Mouse (Mus musculus): ENCODE measurements around the gene Smim27.

The Smim27 gene

GRCm38 (mm10) chr4:40269430-40270032 lies at the start of gene Smim27, which contains the start of gene Topors:
Gene Smim27 (plus strand): TSS chr4:40269579.
Gene Topors (minus strand): TSS chr4:40269850.
- peak; percentile 88 to 92 for DNase-seq (ENCODE audit: low spot score in 2 of 2)

- DNase-seq (ENCODE audit: low spot score in 2 of 2), result no peak
These were observed 48.9 kb upstream of the Smim27 start for GRCm38 (mm10) chr4:40220437-40220836.

- no peak for DNase-seq (ENCODE audit: low spot score in 2 of 2)
These were observed 48.2 kb upstream of the Smim27 start for GRCm38 (mm10) chr4:40221004-40221760.

- DNase-seq (ENCODE audit: low spot score in 2 of 2), result no peak
These were observed 47.3 kb upstream of the Smim27 start for GRCm38 (mm10) chr4:40221876-40222585.

GRCm38 (mm10) chr4:40226095-40226494 lies 43.3 kb upstream of the Smim27 start:
- DNase-seq (ENCODE audit: low spot score in 2 of 2), result no peak

- DNase-seq (ENCODE audit: low spot score in 2 of 2), result no peak
These were observed 42.2 kb upstream of the Smim27 start for GRCm38 (mm10) chr4:40227131-40227530.

- no peak for DNase-seq (ENCODE audit: low spot score in 2 of 2)
These were observed 41.5 kb upstream of the Smim27 start for GRCm38 (mm10) chr4:40227886-40228285.

GRCm38 (mm10) chr4:40229723-40230122 lies 39.7 kb upstream of the Smim27 start:
- no peak for DNase-seq (ENCODE audit: low spot score in 2 of 2)

- no peak for DNase-seq (ENCODE audit: low spot score in 2 of 2)
These were observed 36.2 kb upstream of the Smim27 start for GRCm38 (mm10) chr4:40233062-40233664.

GRCm38 (mm10) chr4:40234256-40234655 lies 35.1 kb upstream of the Smim27 start:
- no peak for DNase-seq (ENCODE audit: low spot score in 2 of 2)

GRCm38 (mm10) chr4:40236829-40237228 lies 32.5 kb upstream of the Smim27 start:
- DNase-seq (ENCODE audit: low spot score in 2 of 2), result peak in 1 of 2 experiments; percentile 21

- peak; percentile 50 to 53 for DNase-seq (ENCODE audit: low spot score in 2 of 2)
These were observed 30.6 kb upstream of the Smim27 start for GRCm38 (mm10) chr4:40238483-40239408.

GRCm38 (mm10) chr4:40239409-40240271 lies 29.7 kb upstream of the Smim27 start, which contains the start of gene Ddx58:
Gene Ddx58 (minus strand): TSS chr4:40239828.
- DNase-seq (ENCODE audit: low spot score in 2 of 2), result peak in 1 of 2 experiments; percentile 14

GRCm38 (mm10) chr4:40240272-40240744 lies 29.1 kb upstream of the Smim27 start:
- no peak for DNase-seq (ENCODE audit: low spot score in 2 of 2)

- no peak for DNase-seq (ENCODE audit: low spot score in 2 of 2)
These were observed 27.5 kb upstream of the Smim27 start for GRCm38 (mm10) chr4:40241928-40242327.

GRCm38 (mm10) chr4:40243006-40243405 lies 26.4 kb upstream of the Smim27 start:
- no peak for DNase-seq (ENCODE audit: low spot score in 2 of 2)

GRCm38 (mm10) chr4:40244035-40244434 lies 25.3 kb upstream of the Smim27 start:
- no peak for DNase-seq (ENCODE audit: low spot score in 2 of 2)

GRCm38 (mm10) chr4:40250984-40251383 lies 18.4 kb upstream of the Smim27 start:
- no peak for DNase-seq (ENCODE audit: low spot score in 2 of 2)

GRCm38 (mm10) chr4:40253766-40254165 lies 15.6 kb upstream of the Smim27 start:
- DNase-seq (ENCODE audit: low spot score in 2 of 2), result no peak
